Mouse (Mus musculus): ENCODE results near the gene Cox8b. TPM values are rescaled to one million over a fixed set of nuclear protein-coding genes. Genes with fewer than 3 reads are reported as not detected.

Cox8b gene
- total and polyA plus RNA-seq, 3 experiments: not detected

DNA sequence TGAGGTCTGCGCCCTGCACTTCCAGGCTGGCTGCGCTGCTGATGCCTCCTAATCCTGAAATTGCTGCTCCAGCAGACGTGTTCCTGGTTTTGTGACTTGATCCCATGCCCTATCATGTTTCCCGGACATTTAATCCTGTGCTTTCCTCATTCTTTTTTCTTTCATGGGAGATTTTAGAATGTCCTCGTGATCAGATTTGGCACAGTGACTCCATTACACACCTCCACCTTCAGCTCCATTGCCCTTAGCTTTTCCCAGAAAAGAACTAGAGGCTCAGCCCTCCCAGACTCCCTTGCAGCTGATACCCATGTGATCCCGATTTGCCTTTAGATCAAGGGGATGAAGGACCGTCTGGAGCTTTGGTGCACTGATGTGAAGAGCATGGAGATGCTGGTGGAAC lies 2.4 kb downstream of the Cox8b start:
- no peak for DNase-seq (ENCODE audit: low read depth, low spot score)
- Histone ChIP-seq H3K36me3 (ENCODE audit: control insufficient read depth in 1 of 2, insufficient read depth in 2 of 2, low read length in 2 of 2) (peaks cover 0 to 2% of the 10 kb centered on the region in 2 experiments; a peak in 1 of 4 replicates), H3K79me2 (ENCODE audit: control insufficient read depth, insufficient read depth, low read length, poor library complexity) (no peaks in the 10 kb centered on the region), H3K27me3 (ENCODE audit: control insufficient read depth in 1 of 2, insufficient read depth in 2 of 2, low read length in 2 of 2) (no peaks in the 10 kb centered on the region), H3K4me3 (ENCODE audit: control insufficient read depth in 1 of 2, insufficient read depth in 1 of 2, low read depth in 2 of 2, low read length in 2 of 2) (no peak overlapping the region), H3K27ac (ENCODE audit: control insufficient read depth, low read depth, low read length) (no peak overlapping the region), H3K4me1 (ENCODE audit: control insufficient read depth in 1 of 2, insufficient read depth in 2 of 2, low read length in 2 of 2) (no peaks in the 10 kb centered on the region), H3K9me3 (replicated peaks; ENCODE audit: insufficient read depth, low read length) (no peaks in the 10 kb centered on the region), H3K9ac (ENCODE audit: control insufficient read depth, low read depth, low read length, poor library complexity, severe bottlenecking) (no peak overlapping the region)
- TF ChIP-seq EP300 (IDR thresholded peaks at IDR 0.05; ENCODE audit: low read depth in 1 of 2, low read length in 2 of 2) (no peak), POLR2AphosphoS5 (IDR thresholded peaks at IDR 0.05; ENCODE audit: borderline replicate concordance, low read depth, low read length) (no peak), RAD21 (IDR thresholded peaks at IDR 0.05; ENCODE audit: low read depth, low read length) (no peak), MYB (IDR thresholded peaks at IDR 0.05; ENCODE audit: low read depth, low read length) (no peak), NRF1 (IDR thresholded peaks at IDR 0.05; ENCODE audit: insufficient read depth, low read depth, low read length, poor library complexity, severe bottlenecking) (no peak), HCFC1 (IDR thresholded peaks at IDR 0.05; ENCODE audit: low read depth, low read length) (no peak), ZNF384 (IDR thresholded peaks at IDR 0.05; ENCODE audit: low read depth, low read length) (no peak), POLR2A (IDR thresholded peaks at IDR 0.05; ENCODE audit: control insufficient read depth in 1 of 2, insufficient read depth in 1 of 2, low read depth in 1 of 2, low read length in 2 of 2, poor library complexity in 1 of 2) (no peak), CTCF (IDR thresholded peaks at IDR 0.05 in 2 of 3, conservative IDR thresholded peaks at IDR 0.05 in 1 of 3; ENCODE audit: control insufficient read depth in 1 of 3, insufficient read depth in 1 of 3, low read depth in 2 of 3, low read length in 3 of 3, poor library complexity in 1 of 3, severe bottlenecking in 1 of 3) (no peak), MXI1 (IDR thresholded peaks at IDR 0.05; ENCODE audit: low read depth, low read length) (no peak), USF1 (IDR thresholded peaks at IDR 0.05; ENCODE audit: low read depth, low read length) (no peak), TBP (IDR thresholded peaks at IDR 0.05; ENCODE audit: low read depth, low read length) (no peak), USF2 (IDR thresholded peaks at IDR 0.05; ENCODE audit: borderline replicate concordance in 1 of 2, insufficient read depth in 1 of 2, low read depth in 1 of 2, low read length in 2 of 2) (no peak), GABPA (IDR thresholded peaks at IDR 0.05; ENCODE audit: low read depth, low read length) (no peak), RCOR1 (IDR thresholded peaks at IDR 0.05; ENCODE audit: low read depth, low read length) (no peak), JUND (IDR thresholded peaks at IDR 0.05; ENCODE audit: low read depth, low read length) (no peak), ZKSCAN1 (IDR thresholded peaks at IDR 0.05; ENCODE audit: low read depth, low read length) (no peak)

DNA sequence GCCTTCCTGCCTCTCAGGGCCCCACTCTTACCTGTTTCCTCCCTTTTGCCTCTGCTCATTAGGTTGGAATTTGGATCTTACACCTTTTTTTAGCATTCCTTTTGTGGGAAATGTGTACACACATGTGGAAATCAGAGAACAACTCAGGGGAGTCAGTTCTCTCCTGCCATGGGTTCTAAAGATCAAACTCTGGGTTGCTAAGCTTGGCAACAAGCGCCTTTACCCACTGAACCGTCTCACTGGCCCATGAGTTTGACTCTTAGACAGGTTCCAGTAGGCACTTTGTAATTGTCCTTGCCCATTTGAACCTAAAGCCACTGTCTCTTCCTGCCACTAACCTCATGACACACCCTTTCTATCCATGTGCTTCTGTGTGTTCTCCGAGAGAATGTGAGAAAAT lies 5.6 kb downstream of the Cox8b start:
- no peak overlapping the region for H3K9ac ChIP-seq (ENCODE audit: control insufficient read depth, low read depth, low read length, poor library complexity, severe bottlenecking)
- no peaks in the 10 kb centered on the region for H3K27me3 ChIP-seq (ENCODE audit: control insufficient read depth in 1 of 2, insufficient read depth in 2 of 2, low read length in 2 of 2)

More for the DNA sequence above, 5.6 kb downstream of the Cox8b start:
- H3K9me3 ChIP-seq (replicated peaks; ENCODE audit: insufficient read depth, low read length): no peaks in the 10 kb centered on the region
- H3K4me3 ChIP-seq (ENCODE audit: control insufficient read depth in 1 of 2, insufficient read depth in 1 of 2, low read depth in 2 of 2, low read length in 2 of 2): no peak overlapping the region
- H3K36me3 ChIP-seq (ENCODE audit: control insufficient read depth in 1 of 2, insufficient read depth in 2 of 2, low read length in 2 of 2): peaks cover 3 to 5% of the 10 kb centered on the region in 2 experiments; a peak in 3 of 4 replicates
- DNase-seq (ENCODE audit: low read depth, low spot score): no peak
- peaks cover 0 to 7% of the 10 kb centered on the region in 2 experiments; a peak in 2 of 4 replicates for H3K4me1 ChIP-seq (ENCODE audit: control insufficient read depth in 1 of 2, insufficient read depth in 2 of 2, low read length in 2 of 2)
- TF ChIP-seq MYC (IDR thresholded peaks at IDR 0.05; ENCODE audit: low read depth, low read length): no peak
- no peak for TF ChIP-seq NRF1 (IDR thresholded peaks at IDR 0.05; ENCODE audit: insufficient read depth, low read depth, low read length, poor library complexity, severe bottlenecking)
- no peak for TF ChIP-seq MXI1 (IDR thresholded peaks at IDR 0.05; ENCODE audit: low read depth, low read length)
- TF ChIP-seq HCFC1 (IDR thresholded peaks at IDR 0.05; ENCODE audit: low read depth, low read length): no peak
- TF ChIP-seq CTCF (IDR thresholded peaks at IDR 0.05 in 2 of 3, conservative IDR thresholded peaks at IDR 0.05 in 1 of 3; ENCODE audit: control insufficient read depth in 1 of 3, insufficient read depth in 1 of 3, low read depth in 2 of 3, low read length in 3 of 3, poor library complexity in 1 of 3, severe bottlenecking in 1 of 3): no peak
- TF ChIP-seq CHD1 (IDR thresholded peaks at IDR 0.05; ENCODE audit: low read depth, low read length): no peak
- no peak for TF ChIP-seq POLR2AphosphoS5 (IDR thresholded peaks at IDR 0.05; ENCODE audit: borderline replicate concordance, low read depth, low read length)
- no peak for TF ChIP-seq E2F4 (IDR thresholded peaks at IDR 0.05; ENCODE audit: borderline replicate concordance, low read depth, low read length)
- TF ChIP-seq ELF1 (IDR thresholded peaks at IDR 0.05; ENCODE audit: low read depth, low read length): no peak
- no peak for TF ChIP-seq NELFE (IDR thresholded peaks at IDR 0.05; ENCODE audit: low read depth, low read length)
- no peak for TF ChIP-seq SIN3A (IDR thresholded peaks at IDR 0.05; ENCODE audit: low read length)
- TF ChIP-seq TCF12 (IDR thresholded peaks at IDR 0.05; ENCODE audit: low read depth, low read length): no peak
- TF ChIP-seq MAFK (IDR thresholded peaks at IDR 0.05; ENCODE audit: borderline replicate concordance, low read depth, low read length): no peak
- no peak for TF ChIP-seq ZKSCAN1 (IDR thresholded peaks at IDR 0.05; ENCODE audit: low read depth, low read length)
- TF ChIP-seq KAT2A (conservative IDR thresholded peaks at IDR 0.05; ENCODE audit: low read depth, low read length): no peak
- TF ChIP-seq ETS1 (IDR thresholded peaks at IDR 0.05; ENCODE audit: low read depth, low read length): no peak
- TF ChIP-seq USF2 (IDR thresholded peaks at IDR 0.05; ENCODE audit: borderline replicate concordance in 1 of 2, insufficient read depth in 1 of 2, low read depth in 1 of 2, low read length in 2 of 2): no peak
- no peak for TF ChIP-seq USF1 (IDR thresholded peaks at IDR 0.05; ENCODE audit: low read depth, low read length)
- no peak overlapping the region for H3K27ac ChIP-seq (ENCODE audit: control insufficient read depth, low read depth, low read length)
- H3K79me2 ChIP-seq (ENCODE audit: control insufficient read depth, insufficient read depth, low read length, poor library complexity): no peaks in the 10 kb centered on the region
